ENCODE assay signal across 12 mouse cellular contexts in genomic region chr12:52126407-52126806, GRCm38 (mm10). TPM values are rescaled to one million over a fixed set of nuclear protein-coding genes. Genes with fewer than 3 reads are reported as not detected.
A peak's percentile ranks its signal among the peaks of the same experiment; 100 is the strongest.
DNase-seq lines count a peak whose midpoint lies in the region; ATAC-seq lines count a peak whose summit lies in the region.
"Had no signal": no experiment of that assay in that cellular context is flagged by ENCODE, and none has a peak within 500 bp of the region (broad histone marks: within the 10 kb centered on the region; RNA-seq: fewer than 3 reads in every experiment).

No protein-coding gene starts in this region.

- ATAC-seq in embryonic facial prominence, embryonic 14.5 days (ENCODE audit: low read depth) = no peak
- ATAC-seq in limb, embryonic 12.5 days (ENCODE audit: insufficient number of reproducible peaks, insufficient read depth, low FRiP score, low TSS enrichment, low read depth) = no peak
- ATAC-seq: Patski had no signal

- H3K9me3 ChIP-seq in embryonic facial prominence, embryonic 14.5 days (ENCODE audit: control insufficient read depth, low read length) = no peaks in the 10 kb centered on the region
- no peaks in the 10 kb centered on the region for H3K9me3 ChIP-seq in embryonic facial prominence, embryonic 10.5 days
- no peaks in the 10 kb centered on the region for H3K9me3 ChIP-seq in limb, embryonic 12.5 days
- H3K9me3 ChIP-seq in limb, embryonic 10.5 days (replicated peaks) = no peaks in the 10 kb centered on the region
- H3K9me3 ChIP-seq: hindbrain, embryonic 15.5 days had no signal

- H3K27ac ChIP-seq in embryonic facial prominence, embryonic 14.5 days (replicated peaks; ENCODE audit: low read depth, low read length) = no peak overlapping the region
- H3K27ac ChIP-seq in embryonic facial prominence, embryonic 10.5 days (replicated peaks) = no peak overlapping the region
- H3K27ac ChIP-seq in limb, embryonic 12.5 days = peak overlapping the region; percentile 54; the same call in 1 of the 2 replicates
- no peak overlapping the region for H3K27ac ChIP-seq in limb, embryonic 10.5 days
- H3K27ac ChIP-seq: hindbrain, embryonic 15.5 days had no signal

- H3K27me3 ChIP-seq in embryonic facial prominence, embryonic 14.5 days (replicated peaks; ENCODE audit: control insufficient read depth, insufficient read depth, low read length) = no peaks in the 10 kb centered on the region
- H3K27me3 ChIP-seq in embryonic facial prominence, embryonic 10.5 days (replicated peaks; ENCODE audit: low read depth, poor library complexity, severe bottlenecking) = no peaks in the 10 kb centered on the region
- H3K27me3 ChIP-seq in limb, embryonic 12.5 days = no peaks in the 10 kb centered on the region
- H3K27me3 ChIP-seq in limb, embryonic 10.5 days (ENCODE audit: low read depth, poor library complexity, severe bottlenecking) = no peaks in the 10 kb centered on the region
- H3K27me3 ChIP-seq: hindbrain, embryonic 15.5 days; Patski had no signal

- 70% methylated on average over 3 of the region's 3 CpGs for WGBS in embryonic facial prominence, embryonic 14.5 days
- 81% methylated on average over 3 of the region's 3 CpGs for WGBS in embryonic facial prominence, embryonic 10.5 days
- 43% methylated on average over 3 of the region's 3 CpGs for WGBS in limb, embryonic 12.5 days
- 77% methylated on average over 3 of the region's 3 CpGs for WGBS in limb, embryonic 10.5 days
- 6% methylated on average over 3 of the region's 3 CpGs for WGBS in large intestine, adult 2 months

- H3K4me3 ChIP-seq in embryonic facial prominence, embryonic 14.5 days (ENCODE audit: low read depth, low read length) = no peak overlapping the region
- H3K4me3 ChIP-seq in embryonic facial prominence, embryonic 10.5 days = no peak overlapping the region
- H3K4me3 ChIP-seq in limb, embryonic 12.5 days (replicated peaks) = no peak overlapping the region
- H3K4me3 ChIP-seq in limb, embryonic 10.5 days = no peak overlapping the region
- H3K4me3 ChIP-seq: hindbrain, embryonic 15.5 days had no signal

- H3K4me2 ChIP-seq in embryonic facial prominence, embryonic 14.5 days (ENCODE audit: low read depth, low read length) = no peak overlapping the region
- H3K4me2 ChIP-seq in limb, embryonic 12.5 days = no peak overlapping the region
- H3K4me2 ChIP-seq: hindbrain, embryonic 15.5 days had no signal

- H3K4me1 ChIP-seq in embryonic facial prominence, embryonic 14.5 days (ENCODE audit: control insufficient read depth, insufficient read depth, low read length) = no peaks in the 10 kb centered on the region
- H3K4me1 ChIP-seq in embryonic facial prominence, embryonic 10.5 days = peaks cover 2% of the 10 kb centered on the region; the same call in 1 of the 2 replicates
- H3K4me1 ChIP-seq in limb, embryonic 12.5 days (replicated peaks) = peaks cover 10% of the 10 kb centered on the region
- H3K4me1 ChIP-seq in limb, embryonic 10.5 days = peaks cover 4% of the 10 kb centered on the region; the same call in 1 of the 2 replicates
- H3K4me1 ChIP-seq: hindbrain, embryonic 15.5 days had no signal

- no peak overlapping the region for H3K9ac ChIP-seq in embryonic facial prominence, embryonic 14.5 days (ENCODE audit: low read depth, low read length)
- no peak overlapping the region for H3K9ac ChIP-seq in limb, embryonic 12.5 days (replicated peaks)
- H3K9ac ChIP-seq: hindbrain, embryonic 15.5 days had no signal

- peak; percentile 2 for DNase-seq in embryonic facial prominence, embryonic 14.5 days (ENCODE audit: low spot score)
- no peak for DNase-seq in embryonic facial prominence, embryonic 10.5 days (ENCODE audit: low spot score)
- DNase-seq in limb, embryonic 10.5 days (ENCODE audit: low spot score) = no peak
- peak; percentile 1 for DNase-seq in adrenal gland, postnatal 25 days
- peak; percentile 16 for DNase-seq in large intestine, adult 2 months (ENCODE audit: low read depth, low spot score)
- no peak for DNase-seq in right cerebral cortex, postnatal 4 days
- DNase-seq in right cerebral cortex, adult 2 months (ENCODE audit: low spot score in 2 of 2) = no peak
- DNase-seq: cerebellum, postnatal 10 days; right cerebral cortex, postnatal 14 days had no signal

- no peaks in the 10 kb centered on the region for H3K36me3 ChIP-seq in embryonic facial prominence, embryonic 14.5 days (ENCODE audit: control insufficient read depth, insufficient read depth, low read length)
- no peaks in the 10 kb centered on the region for H3K36me3 ChIP-seq in embryonic facial prominence, embryonic 10.5 days (replicated peaks)
- no peaks in the 10 kb centered on the region for H3K36me3 ChIP-seq in limb, embryonic 12.5 days
- H3K36me3 ChIP-seq in limb, embryonic 10.5 days = no peaks in the 10 kb centered on the region
- H3K36me3 ChIP-seq: hindbrain, embryonic 15.5 days had no signal

RNA-seq across cellular contexts. Expression of gene Nubpl, which starts 28.9 kb away (rescaled TPM):
- 9.9 and 10.7 TPM in 2 replicates for polyA plus RNA-seq in embryonic facial prominence, embryonic 14.5 days (2014; fragmentation: Nextera tagmentation; extraction: Ambion mirVana)
- polyA plus RNA-seq in embryonic facial prominence, embryonic 10.5 days (2016; fragmentation: Nextera tagmentation; extraction: Ambion mirVana) = 17.6 and 18.3 TPM in 2 replicates
- polyA plus RNA-seq in limb, embryonic 12.5 days (2016; fragmentation: Nextera tagmentation; extraction: Ambion mirVana) = 17.4 and 19.0 TPM in 2 replicates
- 18.3 and 18.5 TPM in 2 replicates for polyA plus RNA-seq in limb, embryonic 10.5 days (2016; fragmentation: Nextera tagmentation; extraction: Ambion mirVana)
- total RNA-seq in adrenal gland, postnatal 25 days (2021) = 13.5 and 15.9 TPM in 2 replicates
- 0.71 and 0.72 TPM in 2 replicates for polyA plus RNA-seq in large intestine, adult 2 months (2012; rRNA removed)

Comparison
In these comparisons a context has a peak if more than half of its experiments do, and no peak if none do; other contexts are left out.
1. DNase-seq: peak in embryonic facial prominence, embryonic 14.5 days (single experiment), adrenal gland, postnatal 25 days (single experiment) and large intestine, adult 2 months (single experiment); none in embryonic facial prominence, embryonic 10.5 days (single experiment), limb, embryonic 10.5 days (single experiment), right cerebral cortex, postnatal 4 days (single experiment) and right cerebral cortex, adult 2 months (0 of 2).